Mouse (Mus musculus): ENCODE data around the gene Tbca.

DNA sequence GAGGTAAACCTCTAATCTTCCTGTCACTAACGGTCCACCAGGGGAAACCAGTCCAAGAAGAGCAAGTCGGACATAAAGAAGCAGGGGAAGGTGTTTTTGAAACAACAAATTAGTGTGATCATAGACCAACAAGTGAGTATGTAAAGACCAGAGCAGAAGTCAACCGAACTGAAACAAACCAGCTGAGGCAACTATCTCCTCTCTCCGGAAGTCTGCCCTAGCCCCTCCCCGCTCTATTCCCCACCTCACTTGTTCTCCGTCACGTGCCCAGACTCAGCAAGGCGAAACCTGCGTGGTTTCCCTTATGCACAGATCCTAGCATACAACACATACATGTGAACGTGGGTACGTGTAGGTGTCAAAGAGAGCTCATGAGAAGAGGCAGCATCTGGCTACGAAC, 22.9 kb upstream of the Tbca start:
- TF ChIP-seq CTCF (IDR thresholded peaks at IDR 0.05; ENCODE audit: low read depth, low read length) (no peak), POLR2AphosphoS5 (IDR thresholded peaks at IDR 0.05; ENCODE audit: insufficient replicate concordance, low read depth, low read length) (no peak), GATA1 (IDR thresholded peaks at IDR 0.05; ENCODE audit: borderline replicate concordance, low read length) (no peak), GATA2 (IDR thresholded peaks at IDR 0.05; ENCODE audit: borderline replicate concordance, low read depth, low read length) (no peak)

All from G1E (cell line).